Mouse (Mus musculus) gastrocnemius, postnatal 14 days (tissue): ENCODE results near the gene Dock9. TPM values are rescaled to one million over a fixed set of nuclear protein-coding genes. Genes with fewer than 3 reads are reported as not detected.
A peak's percentile ranks its signal among the peaks of the same experiment; 100 is the strongest.

Source experiments
- DNase-seq: peaks from one replicate; pipeline ENCODE4 v3.0.0; 2021; ENCODE audit warnings: mixed read lengths
- intact Hi-C: fragments of 180-260 bp; cut with DNase I; formaldehyde crosslinking; loops from one replicate; pipeline ENCODE4 v1.15.1; 2025; ENCODE audit warnings: low total_unique reads
- total RNA-seq, 2 experiments: library from RNA; stranded (reverse); gene quantifications; 2 replicates each; pipeline ENCODE4 v1.2.3; 2021

Gene Dock9
- total RNA-seq, 2 experiments from 2014 or later, result 23.3 to 29.3 TPM

- intact Hi-C loops, result no loop called here
These were observed 189.1 kb downstream of the Dock9 start for GRCm38 (mm10) chr14:121608522-121608921.

GRCm38 (mm10) chr14:121606433-121606832 lies 191.2 kb downstream of the Dock9 start:
- DNase-seq, result no peak
- intact Hi-C loops, result no loop called here

More at GRCm38 (mm10) chr14:121608522-121608921, 189.1 kb downstream of the Dock9 start:
- DNase-seq, result no peak

- intact Hi-C loops, result no loop called here
- DNase-seq, result no peak
These were observed 192.4 kb downstream of the Dock9 start for GRCm38 (mm10) chr14:121605260-121605659.

GRCm38 (mm10) chr14:121604565-121604964 lies 193.1 kb downstream of the Dock9 start:
- intact Hi-C loops, result no loop called here
- DNase-seq, result no peak

GRCm38 (mm10) chr14:121602610-121603009 lies 195.0 kb downstream of the Dock9 start:
- no peak for DNase-seq
- intact Hi-C loops, result no loop called here

- intact Hi-C loops, result no loop called here
- no peak for DNase-seq
These were observed 197.1 kb downstream of the Dock9 start for GRCm38 (mm10) chr14:121600538-121600937.

- DNase-seq, result no peak
- intact Hi-C loops, result no loop called here
These were observed 200.6 kb downstream of the Dock9 start for GRCm38 (mm10) chr14:121597073-121597472.

- no peak for DNase-seq
- intact Hi-C loops, result no loop called here
These were observed 201.0 kb downstream of the Dock9 start for GRCm38 (mm10) chr14:121596631-121597030.

- intact Hi-C loops, result no loop called here
- no peak for DNase-seq
These were observed 203.0 kb downstream of the Dock9 start for GRCm38 (mm10) chr14:121594684-121595083.

- intact Hi-C loops, result no loop called here
- no peak for DNase-seq
These were observed 204.2 kb downstream of the Dock9 start for GRCm38 (mm10) chr14:121593313-121593929.

GRCm38 (mm10) chr14:121592890-121593289 lies 204.7 kb downstream of the Dock9 start:
- no peak for DNase-seq
- intact Hi-C loops, result no loop called here

- intact Hi-C loops, result no loop called here
- DNase-seq, result no peak
These were observed 205.3 kb downstream of the Dock9 start for GRCm38 (mm10) chr14:121592356-121592755.

- intact Hi-C loops, result no loop called here
- peak; percentile 76 for DNase-seq
These were observed 208.4 kb downstream of the Dock9 start for GRCm38 (mm10) chr14:121589097-121589725.

- DNase-seq, result no peak
- intact Hi-C loops, result no loop called here
These were observed 209.2 kb downstream of the Dock9 start for GRCm38 (mm10) chr14:121588451-121588850.

GRCm38 (mm10) chr14:121585906-121586765 lies 211.5 kb downstream of the Dock9 start:
- DNase-seq, result no peak
- intact Hi-C loops, result no loop called here

- intact Hi-C loops, result loop anchor here (10.0 kb wide), 1 partner anchor 304 kb away; no protein-coding TSS in a partner anchor
- peak; percentile 40 for DNase-seq
These were observed 218.6 kb downstream of the Dock9 start for GRCm38 (mm10) chr14:121579055-121579454.

- DNase-seq, result no peak
- intact Hi-C loops, result loop anchor here (10.0 kb wide), 1 partner anchor 299 kb away; no protein-coding TSS in a partner anchor
These were observed 224.2 kb downstream of the Dock9 start for GRCm38 (mm10) chr14:121573391-121573790.

- no peak for DNase-seq
- intact Hi-C loops, result no loop called here
These were observed 230.8 kb downstream of the Dock9 start for GRCm38 (mm10) chr14:121566794-121567201.

- no peak for DNase-seq
- intact Hi-C loops, result no loop called here
These were observed 231.7 kb downstream of the Dock9 start for GRCm38 (mm10) chr14:121565930-121566329.

GRCm38 (mm10) chr14:121564656-121565055 lies 233.0 kb downstream of the Dock9 start:
- DNase-seq, result no peak
- intact Hi-C loops, result no loop called here
